Mouse (Mus musculus): ENCODE results near the gene Nadk. TPM values are rescaled to one million over a fixed set of nuclear protein-coding genes. Genes with fewer than 3 reads are reported as not detected.

Nadk gene
- polyA plus RNA-seq, 1 experiment from 2014 or later, result 99.8 TPM

GRCm38 (mm10) chr4:155605132-155605531 lies 43.0 kb downstream of the Nadk start:
- H3K27ac ChIP-seq (ENCODE audit: low read depth, low read length), result no peak overlapping the region
- H3K36me3 ChIP-seq (ENCODE audit: control insufficient read depth, insufficient read depth, low read length), result 0 out of 2 replicates have a peak, but pooled peaks cover 1% of the 10 kb centered on the region
- H3K4me2 ChIP-seq, result no peak overlapping the region
- DNase-seq (ENCODE audit: low spot score, missing footprints), result no peak
- 94% methylated on average over 4 of the region's 4 CpGs for WGBS
- no peak overlapping the region for H3K9ac ChIP-seq (ENCODE audit: low read length)
- no peak overlapping the region for H3K4me3 ChIP-seq (ENCODE audit: low read depth, low read length)
- H3K27me3 ChIP-seq (ENCODE audit: control insufficient read depth, insufficient read depth, low read length), result no peaks in the 10 kb centered on the region
- no peak for ATAC-seq (ENCODE audit: low FRiP score)
- no peaks in the 10 kb centered on the region for H3K9me3 ChIP-seq (ENCODE audit: control insufficient read depth, low read length)
- H3K4me1 ChIP-seq (ENCODE audit: control insufficient read depth, insufficient read depth, low read length), result peaks cover 9% of the 10 kb centered on the region

GRCm38 (mm10) chr4:155606825-155607224 lies 44.6 kb downstream of the Nadk start:
- H3K4me1 ChIP-seq (ENCODE audit: control insufficient read depth, insufficient read depth, low read length), result peaks cover 6% of the 10 kb centered on the region
- DNase-seq (ENCODE audit: low spot score, missing footprints), result no peak
- no peak overlapping the region for H3K4me2 ChIP-seq
- no peak overlapping the region for H3K9ac ChIP-seq (ENCODE audit: low read length)
- ATAC-seq (ENCODE audit: low FRiP score), result no peak
- no peaks in the 10 kb centered on the region for H3K9me3 ChIP-seq (ENCODE audit: control insufficient read depth, low read length)
- H3K4me3 ChIP-seq (ENCODE audit: low read depth, low read length), result no peak overlapping the region
- 82% methylated on average over 2 of the region's 2 CpGs for WGBS
- H3K36me3 ChIP-seq (ENCODE audit: control insufficient read depth, insufficient read depth, low read length), result 0 out of 2 replicates have a peak, but pooled peaks cover 4% of the 10 kb centered on the region
- H3K27ac ChIP-seq (ENCODE audit: low read depth, low read length), result no peak overlapping the region
- H3K27me3 ChIP-seq (ENCODE audit: control insufficient read depth, insufficient read depth, low read length), result no peaks in the 10 kb centered on the region

GRCm38 (mm10) chr4:155611860-155612259 lies 49.7 kb downstream of the Nadk start:
- 94% methylated on average over 3 of the region's 3 CpGs for WGBS

DNA sequence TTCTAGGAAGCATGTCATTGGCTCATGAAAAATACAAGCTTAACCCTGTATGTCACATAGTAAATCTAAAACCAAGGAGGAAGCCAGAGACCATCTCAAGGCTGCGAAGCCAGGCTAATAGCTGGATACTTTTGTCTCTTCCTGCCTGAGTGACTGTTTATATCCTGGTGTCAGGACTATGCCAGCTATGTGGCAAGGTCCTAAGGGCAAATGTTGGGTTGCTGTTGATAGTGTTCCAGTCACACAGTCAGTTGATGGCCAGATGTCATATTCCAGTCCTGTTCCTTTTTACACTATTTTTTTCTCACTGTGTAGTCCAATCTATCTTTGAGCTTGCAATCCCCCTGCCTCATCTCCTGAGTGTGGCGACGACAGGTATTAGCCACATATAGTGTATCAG lies 51.1 kb downstream of the Nadk start:
- 90% methylated on average over 3 of the region's 3 CpGs for WGBS
- no peak overlapping the region for H3K4me3 ChIP-seq (ENCODE audit: low read depth, low read length)
- no peaks in the 10 kb centered on the region for H3K9me3 ChIP-seq (ENCODE audit: control insufficient read depth, low read length)
- H3K36me3 ChIP-seq (ENCODE audit: control insufficient read depth, insufficient read depth, low read length), result peaks cover 21% of the 10 kb centered on the region
- H3K9ac ChIP-seq (ENCODE audit: low read length), result no peak overlapping the region
- DNase-seq (ENCODE audit: low spot score, missing footprints) (peak; percentile 57), ATAC-seq (ENCODE audit: low FRiP score) (no peak)
- H3K4me2 ChIP-seq, result no peak overlapping the region
- no peaks in the 10 kb centered on the region for H3K27me3 ChIP-seq (ENCODE audit: control insufficient read depth, insufficient read depth, low read length)
- H3K4me1 ChIP-seq (ENCODE audit: control insufficient read depth, insufficient read depth, low read length), result no peaks in the 10 kb centered on the region
- H3K27ac ChIP-seq (ENCODE audit: low read depth, low read length), result no peak overlapping the region

More at GRCm38 (mm10) chr4:155611860-155612259, 49.7 kb downstream of the Nadk start:
- no peak for ATAC-seq (ENCODE audit: low FRiP score)
- Histone ChIP-seq H3K9ac (ENCODE audit: low read length) (no peak overlapping the region), H3K27me3 (ENCODE audit: control insufficient read depth, insufficient read depth, low read length) (no peaks in the 10 kb centered on the region), H3K4me1 (ENCODE audit: control insufficient read depth, insufficient read depth, low read length) (no peaks in the 10 kb centered on the region), H3K36me3 (ENCODE audit: control insufficient read depth, insufficient read depth, low read length) (peaks cover 17% of the 10 kb centered on the region), H3K4me3 (ENCODE audit: low read depth, low read length) (no peak overlapping the region), H3K4me2 (no peak overlapping the region), H3K9me3 (ENCODE audit: control insufficient read depth, low read length) (no peaks in the 10 kb centered on the region), H3K27ac (ENCODE audit: low read depth, low read length) (no peak overlapping the region)
- DNase-seq (ENCODE audit: low spot score, missing footprints), result peak; percentile 69

- ATAC-seq (ENCODE audit: low FRiP score), result no peak
- H3K27me3 ChIP-seq (ENCODE audit: control insufficient read depth, insufficient read depth, low read length), result no peaks in the 10 kb centered on the region
- H3K4me1 ChIP-seq (ENCODE audit: control insufficient read depth, insufficient read depth, low read length), result no peaks in the 10 kb centered on the region; the same call in 1 of the 2 replicates
- peaks cover 26% of the 10 kb centered on the region for H3K36me3 ChIP-seq (ENCODE audit: control insufficient read depth, insufficient read depth, low read length)
- H3K4me3 ChIP-seq (ENCODE audit: low read depth, low read length), result no peak overlapping the region
- no peak overlapping the region for H3K27ac ChIP-seq (ENCODE audit: low read depth, low read length)
- WGBS, result 89% methylated on average over 5 of the region's 5 CpGs
- H3K9ac ChIP-seq (ENCODE audit: low read length), result no peak overlapping the region
- H3K9me3 ChIP-seq (ENCODE audit: control insufficient read depth, low read length), result no peaks in the 10 kb centered on the region
- no peak for DNase-seq (ENCODE audit: low spot score, missing footprints)
- H3K4me2 ChIP-seq, result no peak overlapping the region
These were observed 56.1 kb downstream of the Nadk start for GRCm38 (mm10) chr4:155618321-155618720.

DNA sequence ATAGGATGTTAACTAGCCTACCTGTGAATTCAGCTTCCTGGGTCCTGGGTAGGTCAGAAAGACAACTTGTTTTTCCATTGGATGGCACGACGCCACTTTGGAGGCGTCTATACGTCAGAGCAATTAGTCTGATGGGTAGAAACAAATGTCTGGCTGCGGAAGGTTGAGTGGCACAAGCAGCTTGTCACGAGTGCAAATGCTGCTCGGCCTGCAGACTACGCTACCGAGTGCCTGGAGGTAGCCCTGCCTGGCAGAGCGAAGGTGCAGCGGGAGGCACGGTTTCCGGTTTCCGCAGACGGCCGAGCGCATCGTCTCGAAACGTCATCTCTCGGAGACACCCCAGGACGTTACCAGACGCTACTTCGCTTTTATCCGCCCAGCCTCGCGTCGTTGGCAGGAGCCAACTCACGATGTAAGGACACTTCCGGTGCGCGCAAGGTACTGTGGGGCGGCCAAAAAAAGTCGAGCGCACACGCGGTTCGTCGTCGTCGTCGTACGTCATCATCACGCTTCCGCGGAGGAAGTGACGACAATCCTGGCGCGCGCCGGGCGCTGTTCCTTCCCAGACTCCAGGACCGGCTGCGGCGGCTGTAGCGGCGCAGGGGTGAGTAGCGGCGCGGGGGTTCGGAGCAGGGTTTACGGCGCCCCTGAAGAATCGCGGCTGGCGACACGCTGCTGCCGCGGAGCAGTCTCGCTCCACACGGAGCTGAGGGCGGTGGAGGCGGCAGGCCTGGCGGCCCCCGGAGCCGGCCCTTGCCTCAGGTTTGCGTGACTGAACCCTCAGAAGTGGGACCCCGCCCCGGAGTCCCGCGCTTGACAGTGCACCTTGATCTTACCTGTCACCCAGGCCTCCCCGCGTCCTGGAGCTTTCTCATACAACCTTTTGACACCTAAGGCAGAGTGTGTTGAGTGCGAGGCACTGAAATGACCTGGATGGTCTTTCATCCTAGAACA lies 62.4 kb downstream of the Nadk start, which contains the start of gene Cdk11b:
Cdk11b (plus strand) TSS at position 517 of the 954 bp plus-strand sequence.
- Histone ChIP-seq H3K27ac (ENCODE audit: low read depth, low read length) (peak within 1 kb of the TSS; percentile 69), H3K36me3 (ENCODE audit: control insufficient read depth, insufficient read depth, low read length) (peaks cover 7% of the 10 kb centered on the region; the same call in 1 of the 2 replicates), H3K4me3 (ENCODE audit: low read depth, low read length) (peak within 1 kb of the TSS; percentile 94), H3K9me3 (ENCODE audit: control insufficient read depth, low read length) (no peaks in the 10 kb centered on the region), H3K4me2 (peak within 1 kb of the TSS; percentile 85), H3K4me1 (ENCODE audit: control insufficient read depth, insufficient read depth, low read length) (peaks cover 11% of the 10 kb centered on the region), H3K27me3 (ENCODE audit: control insufficient read depth, insufficient read depth, low read length) (no peaks in the 10 kb centered on the region), H3K9ac (ENCODE audit: low read length) (peak within 1 kb of the TSS; percentile 83)
- ATAC-seq (ENCODE audit: low FRiP score) (peak; percentile 100), DNase-seq (ENCODE audit: low spot score, missing footprints) (peak; percentile 100)
- WGBS, result under 1% methylated on average over 84 of the region's 84 CpGs

DNA sequence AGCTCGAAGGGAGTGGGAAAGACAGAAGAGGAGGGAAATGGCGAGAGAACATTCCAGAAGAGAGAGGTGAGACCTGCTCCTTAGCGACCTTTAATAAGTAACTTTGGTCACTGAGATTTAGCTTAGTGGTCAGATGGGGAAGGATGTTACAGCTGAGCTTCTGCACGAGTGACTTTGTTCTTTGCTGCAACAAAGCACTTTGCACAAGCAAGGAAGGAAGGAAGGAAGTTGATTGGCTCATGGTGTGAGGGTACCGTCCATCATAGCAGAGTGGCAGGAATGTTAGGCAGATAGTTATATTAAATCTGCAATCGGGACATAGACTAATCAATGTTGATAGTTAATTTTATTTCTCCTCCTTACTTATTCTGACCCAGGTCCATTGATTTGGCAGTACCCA lies 68.1 kb downstream of the Nadk start:
- Histone ChIP-seq H3K9ac (ENCODE audit: low read length) (no peak overlapping the region), H3K4me2 (no peak overlapping the region), H3K36me3 (ENCODE audit: control insufficient read depth, insufficient read depth, low read length) (peaks cover 23% of the 10 kb centered on the region), H3K4me1 (ENCODE audit: control insufficient read depth, insufficient read depth, low read length) (peaks cover 4% of the 10 kb centered on the region), H3K27me3 (ENCODE audit: control insufficient read depth, insufficient read depth, low read length) (no peaks in the 10 kb centered on the region), H3K9me3 (ENCODE audit: control insufficient read depth, low read length) (no peaks in the 10 kb centered on the region), H3K27ac (ENCODE audit: low read depth, low read length) (no peak overlapping the region), H3K4me3 (ENCODE audit: low read depth, low read length) (no peak overlapping the region)
- 90% methylated on average over 6 of the region's 6 CpGs for WGBS
- DNase-seq (ENCODE audit: low spot score, missing footprints), result peak; percentile 74
- no peak for ATAC-seq (ENCODE audit: low FRiP score)

- Histone ChIP-seq H3K9me3 (ENCODE audit: control insufficient read depth, low read length) (no peaks in the 10 kb centered on the region), H3K9ac (ENCODE audit: low read length) (no peak overlapping the region), H3K27me3 (ENCODE audit: control insufficient read depth, insufficient read depth, low read length) (no peaks in the 10 kb centered on the region), H3K27ac (ENCODE audit: low read depth, low read length) (no peak overlapping the region), H3K4me1 (ENCODE audit: control insufficient read depth, insufficient read depth, low read length) (no peaks in the 10 kb centered on the region), H3K4me3 (ENCODE audit: low read depth, low read length) (no peak overlapping the region), H3K36me3 (ENCODE audit: control insufficient read depth, insufficient read depth, low read length) (peaks cover 30% of the 10 kb centered on the region), H3K4me2 (no peak overlapping the region)
- DNase-seq (ENCODE audit: low spot score, missing footprints) (peak; percentile 12), ATAC-seq (ENCODE audit: low FRiP score) (no peak)
These were observed 73.8 kb downstream of the Nadk start for GRCm38 (mm10) chr4:155635766-155636499.
